Mouse (Mus musculus): ENCODE data around the gene Nacc2. TPM values are rescaled to one million over a fixed set of nuclear protein-coding genes. Genes with fewer than 3 reads are reported as not detected.

The Nacc2 gene
- 4.0 TPM in 2 replicates for polyA plus RNA-seq (2014; fragmentation: Nextera tagmentation; extraction: Ambion mirVana)

DNA sequence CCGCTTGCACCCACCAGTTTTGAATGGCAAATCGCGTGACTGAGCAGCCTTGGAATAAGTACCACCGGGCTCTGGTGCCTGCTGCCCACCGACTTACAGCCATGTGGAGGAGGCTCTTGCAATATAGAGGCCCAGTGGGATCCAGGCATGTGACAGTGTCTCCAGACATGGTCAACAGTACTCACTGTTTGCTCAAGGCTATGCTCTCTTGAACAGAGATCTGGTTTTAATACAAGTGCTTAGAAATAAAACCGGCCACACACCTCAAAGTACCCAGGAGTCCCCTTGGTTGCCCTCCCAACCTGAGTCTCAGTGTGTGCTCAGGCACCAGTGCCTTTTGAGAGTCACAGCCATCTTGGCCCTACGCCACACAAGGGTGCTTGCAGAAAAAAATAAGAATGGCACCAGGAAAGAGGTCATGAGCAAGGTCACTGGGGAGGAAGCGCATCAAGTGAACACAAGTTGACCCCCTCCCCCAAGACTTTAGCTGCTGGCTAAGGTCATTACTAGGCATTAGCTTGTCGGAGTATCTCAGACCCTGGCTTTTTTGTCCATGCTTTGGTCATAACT is at the start of gene Nacc2:
TSS of gene Nacc2 (minus strand) at position 142 of the 570 bp plus-strand sequence.
- H3K27me3 ChIP-seq (replicated peaks; ENCODE audit: control insufficient read depth, insufficient read depth, low read length) = peaks cover 29% of the 10 kb centered on the region
- no peaks in the 10 kb centered on the region for H3K36me3 ChIP-seq (ENCODE audit: control insufficient read depth, insufficient read depth, low read length)
- H3K4me2 ChIP-seq = peak within 1 kb of the TSS; percentile 98
- no peaks in the 10 kb centered on the region for H3K9me3 ChIP-seq (ENCODE audit: control insufficient read depth, low read length)
- no peak; the same call in 1 of the 2 replicates for ATAC-seq (replicated peaks; ENCODE audit: low FRiP score)
- H3K4me3 ChIP-seq (ENCODE audit: low read depth, low read length) = peak within 1 kb of the TSS; percentile 70
- H3K4me1 ChIP-seq (replicated peaks; ENCODE audit: control insufficient read depth, insufficient read depth, low read length) = peaks cover 7% of the 10 kb centered on the region; the same call in 1 of the 2 replicates
- H3K27ac ChIP-seq (ENCODE audit: low read depth, low read length) = no peak within 1 kb of the TSS
- H3K9ac ChIP-seq (ENCODE audit: low read depth, low read length) = peak within 1 kb of the TSS; percentile 65
- WGBS = 31% methylated on average over 9 of the region's 9 CpGs
- DNase-seq (ENCODE audit: low spot score) = no peak

GRCm38 (mm10) chr2:26172166-26172565 is 49.1 kb upstream of the Nacc2 start:
- no peak overlapping the region for H3K27ac ChIP-seq (ENCODE audit: low read depth, low read length)
- WGBS = 69% methylated on average over 2 of the region's 2 CpGs
- H3K4me3 ChIP-seq (ENCODE audit: low read depth, low read length) = no peak overlapping the region
- ATAC-seq (replicated peaks; ENCODE audit: low FRiP score) = no peak
- H3K4me1 ChIP-seq (replicated peaks; ENCODE audit: control insufficient read depth, insufficient read depth, low read length) = peaks cover 4% of the 10 kb centered on the region
- H3K27me3 ChIP-seq (replicated peaks; ENCODE audit: control insufficient read depth, insufficient read depth, low read length) = peaks cover 19% of the 10 kb centered on the region
- H3K4me2 ChIP-seq = no peak overlapping the region
- no peaks in the 10 kb centered on the region for H3K36me3 ChIP-seq (ENCODE audit: control insufficient read depth, insufficient read depth, low read length)
- DNase-seq (ENCODE audit: low spot score) = no peak
- H3K9me3 ChIP-seq (ENCODE audit: control insufficient read depth, low read length) = no peaks in the 10 kb centered on the region
- H3K9ac ChIP-seq (ENCODE audit: low read depth, low read length) = no peak overlapping the region

- no peak for DNase-seq (ENCODE audit: low spot score)
- Histone ChIP-seq H3K36me3 (ENCODE audit: control insufficient read depth, insufficient read depth, low read length) (no peaks in the 10 kb centered on the region), H3K27me3 (replicated peaks; ENCODE audit: control insufficient read depth, insufficient read depth, low read length) (peaks cover 18% of the 10 kb centered on the region), H3K4me3 (ENCODE audit: low read depth, low read length) (no peak overlapping the region), H3K9me3 (ENCODE audit: control insufficient read depth, low read length) (no peaks in the 10 kb centered on the region), H3K4me1 (replicated peaks; ENCODE audit: control insufficient read depth, insufficient read depth, low read length) (no peaks in the 10 kb centered on the region), H3K27ac (ENCODE audit: low read depth, low read length) (no peak overlapping the region), H3K9ac (ENCODE audit: low read depth, low read length) (no peak overlapping the region), H3K4me2 (no peak overlapping the region)
- no peak for ATAC-seq (replicated peaks; ENCODE audit: low FRiP score)
- WGBS = 53% methylated on average over 2 of the region's 2 CpGs
Observed at GRCm38 (mm10) chr2:26170376-26170775, 47.4 kb upstream of the Nacc2 start.

GRCm38 (mm10) chr2:26168843-26169579 is 46.0 kb upstream of the Nacc2 start:
- H3K27me3 ChIP-seq (replicated peaks; ENCODE audit: control insufficient read depth, insufficient read depth, low read length) = peaks cover 14% of the 10 kb centered on the region; the same call in 1 of the 2 replicates
- 0 out of 2 replicates have a peak, but pooled peaks have one; percentile 7 for ATAC-seq (replicated peaks; ENCODE audit: low FRiP score)
- H3K4me2 ChIP-seq = no peak overlapping the region
- no peak overlapping the region for H3K27ac ChIP-seq (ENCODE audit: low read depth, low read length)
- H3K4me1 ChIP-seq (replicated peaks; ENCODE audit: control insufficient read depth, insufficient read depth, low read length) = no peaks in the 10 kb centered on the region; the same call in 1 of the 2 replicates
- WGBS = 46% methylated on average over 11 of the region's 11 CpGs
- no peak overlapping the region for H3K9ac ChIP-seq (ENCODE audit: low read depth, low read length)
- H3K9me3 ChIP-seq (ENCODE audit: control insufficient read depth, low read length) = no peaks in the 10 kb centered on the region
- DNase-seq (ENCODE audit: low spot score) = no peak
- H3K36me3 ChIP-seq (ENCODE audit: control insufficient read depth, insufficient read depth, low read length) = no peaks in the 10 kb centered on the region
- H3K4me3 ChIP-seq (ENCODE audit: low read depth, low read length) = no peak overlapping the region

DNA sequence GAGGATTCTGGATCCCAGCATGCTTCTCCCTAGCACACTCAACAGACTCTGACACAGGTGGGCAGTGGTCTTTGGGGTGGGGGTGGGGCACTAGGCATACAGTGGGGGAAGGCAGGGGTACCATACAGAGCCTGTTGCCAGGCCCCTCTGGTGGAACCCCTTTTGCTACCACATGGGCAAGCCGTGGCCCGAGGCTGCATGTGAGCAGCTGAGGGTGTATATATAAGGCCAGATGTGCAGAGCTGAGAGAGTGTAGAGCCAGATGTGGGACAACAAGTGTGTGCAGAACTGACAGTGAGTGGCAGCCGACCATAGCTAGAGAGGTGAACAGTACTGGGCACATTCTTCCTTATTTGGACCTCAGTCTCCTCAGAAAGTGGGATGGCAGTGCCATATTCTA is 43.9 kb upstream of the Nacc2 start:
- H3K4me1 ChIP-seq (replicated peaks; ENCODE audit: control insufficient read depth, insufficient read depth, low read length) = no peaks in the 10 kb centered on the region; the same call in 1 of the 2 replicates
- DNase-seq (ENCODE audit: low spot score) (no peak), ATAC-seq (replicated peaks; ENCODE audit: low FRiP score) (no peak)
- no peaks in the 10 kb centered on the region for H3K36me3 ChIP-seq (ENCODE audit: control insufficient read depth, insufficient read depth, low read length)
- H3K9me3 ChIP-seq (ENCODE audit: control insufficient read depth, low read length) = no peaks in the 10 kb centered on the region
- H3K27me3 ChIP-seq (replicated peaks; ENCODE audit: control insufficient read depth, insufficient read depth, low read length) = peaks cover 11% of the 10 kb centered on the region; the same call in 1 of the 2 replicates
- H3K27ac ChIP-seq (ENCODE audit: low read depth, low read length) = no peak overlapping the region
- H3K9ac ChIP-seq (ENCODE audit: low read depth, low read length) = no peak overlapping the region
- WGBS = 89% methylated on average over 3 of the region's 3 CpGs
- no peak overlapping the region for H3K4me3 ChIP-seq (ENCODE audit: low read depth, low read length)
- H3K4me2 ChIP-seq = no peak overlapping the region

- H3K27ac ChIP-seq (ENCODE audit: low read depth, low read length) = no peak overlapping the region
- H3K9me3 ChIP-seq (ENCODE audit: control insufficient read depth, low read length) = no peaks in the 10 kb centered on the region
- no peaks in the 10 kb centered on the region for H3K36me3 ChIP-seq (ENCODE audit: control insufficient read depth, insufficient read depth, low read length)
- no peak for DNase-seq (ENCODE audit: low spot score)
- 89% methylated on average over 9 of the region's 9 CpGs for WGBS
- H3K4me2 ChIP-seq = no peak overlapping the region
- no peak for ATAC-seq (replicated peaks; ENCODE audit: low FRiP score)
- no peak overlapping the region for H3K4me3 ChIP-seq (ENCODE audit: low read depth, low read length)
- H3K9ac ChIP-seq (ENCODE audit: low read depth, low read length) = no peak overlapping the region
- H3K27me3 ChIP-seq (replicated peaks; ENCODE audit: control insufficient read depth, insufficient read depth, low read length) = peaks cover 7% of the 10 kb centered on the region; the same call in 1 of the 2 replicates
- peaks cover 12% of the 10 kb centered on the region for H3K4me1 ChIP-seq (replicated peaks; ENCODE audit: control insufficient read depth, insufficient read depth, low read length)
Observed at GRCm38 (mm10) chr2:26158064-26158463, 35.0 kb upstream of the Nacc2 start.

DNA sequence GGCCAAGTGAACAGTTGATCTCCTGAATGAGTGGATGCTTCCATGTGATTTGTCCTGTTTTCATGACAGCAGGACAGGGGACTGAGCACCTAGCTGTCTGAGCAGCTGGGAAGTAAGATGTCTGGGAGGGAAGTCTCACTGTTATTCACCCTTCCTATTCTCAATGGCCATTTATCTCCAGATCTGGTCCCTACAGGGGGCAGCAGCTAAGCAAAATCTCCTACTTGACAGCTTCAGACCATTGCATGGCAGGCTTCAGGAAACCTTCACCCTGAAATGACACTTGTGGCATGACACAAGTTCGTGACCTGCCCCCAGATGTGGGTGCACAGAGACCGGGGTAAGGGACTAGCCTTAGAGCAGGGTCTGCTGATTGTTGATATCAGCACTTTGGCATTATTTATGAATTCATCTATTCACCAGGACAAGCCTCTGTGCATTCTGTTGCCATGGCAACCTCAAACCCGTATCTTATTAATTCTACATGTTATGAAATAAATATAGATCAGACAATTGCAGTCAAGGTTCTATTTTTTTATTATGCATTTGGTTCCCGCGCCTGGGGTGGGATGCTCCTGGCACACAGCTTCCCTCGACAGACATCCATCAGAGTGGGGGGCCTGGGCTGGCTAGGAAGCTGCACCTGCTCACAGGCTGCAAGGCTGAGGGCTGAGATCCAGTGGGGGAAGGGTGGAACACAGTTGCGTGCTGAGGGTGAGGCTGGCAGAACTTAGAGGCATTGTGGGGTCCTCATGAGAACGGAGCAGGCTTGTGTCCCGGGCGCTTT is 33.4 kb upstream of the Nacc2 start:
- no peak for ATAC-seq (replicated peaks; ENCODE audit: low FRiP score)
- 77% methylated on average over 10 of the region's 10 CpGs for WGBS
- Histone ChIP-seq H3K9ac (ENCODE audit: low read depth, low read length) (no peak overlapping the region), H3K4me1 (replicated peaks; ENCODE audit: control insufficient read depth, insufficient read depth, low read length) (peaks cover 12% of the 10 kb centered on the region), H3K4me3 (ENCODE audit: low read depth, low read length) (no peak overlapping the region), H3K36me3 (ENCODE audit: control insufficient read depth, insufficient read depth, low read length) (no peaks in the 10 kb centered on the region), H3K27me3 (replicated peaks; ENCODE audit: control insufficient read depth, insufficient read depth, low read length) (peaks cover 7% of the 10 kb centered on the region; the same call in 1 of the 2 replicates), H3K4me2 (no peak overlapping the region), H3K9me3 (ENCODE audit: control insufficient read depth, low read length) (no peaks in the 10 kb centered on the region), H3K27ac (ENCODE audit: low read depth, low read length) (no peak overlapping the region)
- no peak for DNase-seq (ENCODE audit: low spot score)

DNA sequence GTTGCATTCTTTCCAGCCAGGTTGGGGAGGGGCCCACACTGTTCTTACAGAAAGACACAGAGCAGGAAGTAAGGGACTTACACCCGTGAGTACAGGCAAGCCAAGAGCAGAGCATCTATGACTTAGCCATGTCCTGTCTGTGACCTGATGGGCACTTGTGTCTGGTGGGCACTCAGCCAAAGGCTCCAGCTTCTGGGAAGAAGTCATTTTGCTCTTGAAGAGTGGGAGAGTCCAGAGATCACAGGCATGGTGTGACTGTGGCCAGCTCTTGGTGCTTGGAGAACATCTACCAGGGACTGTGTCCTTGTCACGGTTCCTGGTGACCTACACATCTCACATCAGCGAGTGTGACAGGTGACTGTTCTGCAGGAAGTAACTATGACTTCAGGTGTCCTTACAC is 32.7 kb upstream of the Nacc2 start:
- ATAC-seq (replicated peaks; ENCODE audit: low FRiP score) (no peak), DNase-seq (ENCODE audit: low spot score) (no peak)
- no peaks in the 10 kb centered on the region for H3K36me3 ChIP-seq (ENCODE audit: control insufficient read depth, insufficient read depth, low read length)
- H3K4me2 ChIP-seq = no peak overlapping the region
- no peaks in the 10 kb centered on the region for H3K9me3 ChIP-seq (ENCODE audit: control insufficient read depth, low read length)
- no peak overlapping the region for H3K9ac ChIP-seq (ENCODE audit: low read depth, low read length)
- H3K4me3 ChIP-seq (ENCODE audit: low read depth, low read length) = no peak overlapping the region
- H3K27me3 ChIP-seq (replicated peaks; ENCODE audit: control insufficient read depth, insufficient read depth, low read length) = peaks cover 7% of the 10 kb centered on the region; the same call in 1 of the 2 replicates
- no peak overlapping the region for H3K27ac ChIP-seq (ENCODE audit: low read depth, low read length)
- peaks cover 12% of the 10 kb centered on the region for H3K4me1 ChIP-seq (replicated peaks; ENCODE audit: control insufficient read depth, insufficient read depth, low read length)
- WGBS = 64% methylated on average over 3 of the region's 3 CpGs

Measured in liver, embryonic 11.5 days (tissue).